Mouse (Mus musculus) ovary, adult 10 weeks (tissue): ENCODE measurements around the gene Rnf181. TPM values are rescaled to one million over a fixed set of nuclear protein-coding genes. Genes with fewer than 3 reads are reported as not detected.

ENCODE experiments used
- polyA plus RNA-seq: library from polyadenylated mRNA; stranded (reverse); fragments of 350-450 nt; fragmentation: Illumina TruSeq; extraction: RNeasy Lipid Tissue Mini Kit (QIAGEN cat#74804); gene quantifications from one replicate; pipeline ENCODE4 v1.2.3, GENCODE M21; 2014

The Rnf181 gene
- 165 TPM for polyA plus RNA-seq

GRCm38 (mm10) chr6:72366844-72367443 lies at the start of gene Rnf181:
TSS of gene Rnf181 (minus strand) at chr6:72366956.

GRCm38 (mm10) chr6:72414076-72414756 lies 47.5 kb upstream of the Rnf181 start, which contains the start of gene Ggcx:
TSS of gene Ggcx (plus strand) at chr6:72414308.

GRCm38 (mm10) chr6:72389941-72390771 lies 23.4 kb upstream of the Rnf181 start, which contains the start of gene Vamp8:
TSS of gene Vamp8 (minus strand) at chr6:72390703.

GRCm38 (mm10) chr6:72380131-72380770 lies 13.5 kb upstream of the Rnf181 start, which contains the start of gene Vamp5:
TSS of gene Vamp5 (minus strand) at chr6:72380468.

GRCm38 (mm10) chr6:72355066-72355911 lies 11.5 kb downstream of the Rnf181 start, which contains the start of gene Tmem150a:
TSS of gene Tmem150a (plus strand) at chr6:72355447.

GRCm38 (mm10) chr6:72347166-72347941 lies 19.4 kb downstream of the Rnf181 start, which contains the start of gene 0610030E20Rik:
TSS of gene 0610030E20Rik (plus strand) at chr6:72347317.

GRCm38 (mm10) chr6:72345074-72345567 lies 21.6 kb downstream of the Rnf181 start, which contains the start of gene Usp39:
TSS of gene Usp39 (minus strand) at chr6:72345184.

Other genes with a start within 250 kb of the Rnf181 start
- 0.54 TPM for gene Atoh8, start 131.4 kb downstream of the Rnf181 start, polyA plus RNA-seq
- gene Sftpb, start 62.3 kb downstream of the Rnf181 start, polyA plus RNA-seq = not detected
- gene Usp39, start 21.8 kb downstream of the Rnf181 start, polyA plus RNA-seq = 72.8 TPM
- gene 0610030E20Rik, start 19.6 kb downstream of the Rnf181 start, polyA plus RNA-seq = 38.3 TPM
- gene Tmem150a, start 11.5 kb downstream of the Rnf181 start, polyA plus RNA-seq = 0.83 TPM
- gene Vamp5, start 13.5 kb upstream of the Rnf181 start, polyA plus RNA-seq = 0.34 TPM
- gene Vamp8, start 23.7 kb upstream of the Rnf181 start, polyA plus RNA-seq = 35.1 TPM
- gene Ggcx, start 47.4 kb upstream of the Rnf181 start, polyA plus RNA-seq = 19.7 TPM
- 298 TPM for gene Mat2a, start 72.6 kb upstream of the Rnf181 start, polyA plus RNA-seq
- gene Sh2d6, start 154.8 kb upstream of the Rnf181 start, polyA plus RNA-seq = not detected
- 1.3 TPM for gene Capg, start 177.4 kb upstream of the Rnf181 start, polyA plus RNA-seq
- gene Elmod3, start 231.5 kb upstream of the Rnf181 start, polyA plus RNA-seq = 4.4 TPM
- gene Retsat, start 231.5 kb upstream of the Rnf181 start, polyA plus RNA-seq = 10.9 TPM